Mouse (Mus musculus): ENCODE measurements around the gene Il27ra.

Il27ra gene

GRCm38 (mm10) chr8:84012499-84013165 lies 29.8 kb downstream of the Il27ra start:
- DNase-seq: peak; percentile 18

- DNase-seq: peak; percentile 32
Measured at GRCm38 (mm10) chr8:84011705-84012498, 30.5 kb downstream of the Il27ra start, which contains the start of gene 2210011C24Rik. Gene 2210011C24Rik, minus strand, starts transcription at chr8:84012171.

GRCm38 (mm10) chr8:84010625-84011611 lies 31.5 kb downstream of the Il27ra start:
- peak; percentile 60 for DNase-seq

GRCm38 (mm10) chr8:84009876-84010275 lies 32.5 kb downstream of the Il27ra start:
- DNase-seq: peak; percentile 78

GRCm38 (mm10) chr8:84008362-84008761 lies 34.0 kb downstream of the Il27ra start:
- DNase-seq: no peak

GRCm38 (mm10) chr8:84005502-84005901 lies 36.9 kb downstream of the Il27ra start:
- peak; percentile 46 for DNase-seq

GRCm38 (mm10) chr8:84004533-84005201 lies 37.7 kb downstream of the Il27ra start:
- DNase-seq: peak; percentile 94

- DNase-seq: peak; percentile 29
Measured at GRCm38 (mm10) chr8:84003612-84004246, 38.7 kb downstream of the Il27ra start.

- peak; percentile 60 for DNase-seq
Measured at GRCm38 (mm10) chr8:84002957-84003611, 39.3 kb downstream of the Il27ra start.

GRCm38 (mm10) chr8:84001281-84002000 lies 40.9 kb downstream of the Il27ra start, which contains the start of gene 1700067K01Rik:
Gene 1700067K01Rik, plus strand, starts transcription at chr8:84001502.
- peak; percentile 38 for DNase-seq

GRCm38 (mm10) chr8:83999825-84000224 lies 42.6 kb downstream of the Il27ra start:
- no peak for DNase-seq

- DNase-seq: peak; percentile 46
Measured at GRCm38 (mm10) chr8:83999057-83999705, 43.2 kb downstream of the Il27ra start.

- DNase-seq: peak; percentile 62
Measured at GRCm38 (mm10) chr8:83998231-83999056, 43.9 kb downstream of the Il27ra start.

GRCm38 (mm10) chr8:83997511-83998141 lies 44.8 kb downstream of the Il27ra start, which contains the start of gene Samd1:
Gene Samd1, plus strand, starts transcription at chr8:83997672.
- peak; percentile 70 for DNase-seq

GRCm38 (mm10) chr8:83996567-83997505 lies 45.6 kb downstream of the Il27ra start:
- DNase-seq: peak; percentile 82

- peak; percentile 74 for DNase-seq
Measured at GRCm38 (mm10) chr8:83995973-83996372, 46.4 kb downstream of the Il27ra start.

GRCm38 (mm10) chr8:83994030-83994429 lies 48.4 kb downstream of the Il27ra start:
- DNase-seq: no peak
